Mouse (Mus musculus): ENCODE measurements around the gene Fgf8. TPM values are rescaled to one million over a fixed set of nuclear protein-coding genes. Genes with fewer than 3 reads are reported as not detected.

The Fgf8 gene
- polyA plus RNA-seq, 1 experiment from 2014 or later = 0.32 TPM

GRCm38 (mm10) chr19:45737208-45737845, 5.4 kb downstream of the Fgf8 start:
- H3K27me3 ChIP-seq (replicated peaks; ENCODE audit: control insufficient read depth, insufficient read depth, low read length) = peaks cover 97% of the 10 kb centered on the region
- H3K4me3 ChIP-seq (ENCODE audit: low read depth, low read length) = 0 out of 2 replicates have a peak overlapping the region, but pooled peaks have one; percentile 5
- H3K36me3 ChIP-seq (ENCODE audit: control insufficient read depth, insufficient read depth, low read length) = no peaks in the 10 kb centered on the region
- no peak overlapping the region for H3K9ac ChIP-seq (ENCODE audit: low read depth, low read length)
- H3K4me1 ChIP-seq (replicated peaks; ENCODE audit: control insufficient read depth, insufficient read depth, low read length) = peaks cover 14% of the 10 kb centered on the region
- H3K27ac ChIP-seq (ENCODE audit: low read depth, low read length) = no peak overlapping the region
- DNase-seq (ENCODE audit: low spot score) = no peak
- WGBS = 25% methylated on average over 23 of the region's 23 CpGs
- H3K9me3 ChIP-seq (ENCODE audit: control insufficient read depth, low read length) = no peaks in the 10 kb centered on the region
- peak; percentile 20; the same call in 1 of the 2 replicates for ATAC-seq (replicated peaks; ENCODE audit: low FRiP score)
- H3K4me2 ChIP-seq = peak overlapping the region; percentile 36

DNA sequence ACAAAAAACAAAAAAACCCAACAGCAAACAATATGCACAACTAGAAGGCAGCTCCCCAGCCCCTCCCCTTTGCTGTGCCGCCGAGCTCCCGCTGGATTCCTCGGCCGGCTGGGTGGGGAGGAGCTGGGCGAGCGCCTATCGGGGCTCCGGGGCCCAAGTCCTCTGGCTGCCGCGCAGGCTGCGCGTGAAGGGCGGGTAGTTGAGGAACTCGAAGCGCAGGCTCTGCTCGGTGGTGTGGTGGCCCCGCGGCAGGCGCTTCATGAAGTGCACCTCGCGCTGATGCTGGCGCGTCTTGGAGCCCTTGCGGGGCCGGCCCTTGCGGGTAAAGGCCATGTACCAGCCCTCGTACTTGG, 5.9 kb downstream of the Fgf8 start:
- Histone ChIP-seq H3K36me3 (ENCODE audit: control insufficient read depth, insufficient read depth, low read length) (no peaks in the 10 kb centered on the region), H3K4me3 (ENCODE audit: low read depth, low read length) (0 out of 2 replicates have a peak overlapping the region, but pooled peaks have one; percentile 5), H3K4me2 (peak overlapping the region; percentile 36), H3K27ac (ENCODE audit: low read depth, low read length) (no peak overlapping the region), H3K27me3 (replicated peaks; ENCODE audit: control insufficient read depth, insufficient read depth, low read length) (peaks cover 97% of the 10 kb centered on the region), H3K9ac (ENCODE audit: low read depth, low read length) (no peak overlapping the region), H3K4me1 (replicated peaks; ENCODE audit: control insufficient read depth, insufficient read depth, low read length) (peaks cover 14% of the 10 kb centered on the region), H3K9me3 (ENCODE audit: control insufficient read depth, low read length) (no peaks in the 10 kb centered on the region)
- under 1% methylated on average over 28 of the region's 28 CpGs for WGBS
- ATAC-seq (replicated peaks; ENCODE audit: low FRiP score) (peak; percentile 64), DNase-seq (ENCODE audit: low spot score) (peak; percentile 74)

- ATAC-seq (replicated peaks; ENCODE audit: low FRiP score) (no peak), DNase-seq (ENCODE audit: low spot score) (no peak)
- Histone ChIP-seq H3K4me1 (replicated peaks; ENCODE audit: control insufficient read depth, insufficient read depth, low read length) (peaks cover 9% of the 10 kb centered on the region; the same call in 1 of the 2 replicates), H3K27ac (ENCODE audit: low read depth, low read length) (no peak overlapping the region), H3K4me2 (no peak overlapping the region), H3K36me3 (ENCODE audit: control insufficient read depth, insufficient read depth, low read length) (no peaks in the 10 kb centered on the region), H3K9me3 (ENCODE audit: control insufficient read depth, low read length) (no peaks in the 10 kb centered on the region), H3K27me3 (replicated peaks; ENCODE audit: control insufficient read depth, insufficient read depth, low read length) (peaks cover 93% of the 10 kb centered on the region), H3K9ac (ENCODE audit: low read depth, low read length) (no peak overlapping the region), H3K4me3 (ENCODE audit: low read depth, low read length) (no peak overlapping the region)
- WGBS = 36% methylated on average over 1 of the region's 1 CpGs
Measured at GRCm38 (mm10) chr19:45736241-45736640, 6.5 kb downstream of the Fgf8 start.

- no peak overlapping the region for H3K4me3 ChIP-seq (ENCODE audit: low read depth, low read length)
- no peak overlapping the region for H3K9ac ChIP-seq (ENCODE audit: low read depth, low read length)
- no peak overlapping the region for H3K27ac ChIP-seq (ENCODE audit: low read depth, low read length)
- 51% methylated on average over 7 of the region's 7 CpGs for WGBS
- H3K4me1 ChIP-seq (replicated peaks; ENCODE audit: control insufficient read depth, insufficient read depth, low read length) = peaks cover 9% of the 10 kb centered on the region; the same call in 1 of the 2 replicates
- no peaks in the 10 kb centered on the region for H3K36me3 ChIP-seq (ENCODE audit: control insufficient read depth, insufficient read depth, low read length)
- H3K9me3 ChIP-seq (ENCODE audit: control insufficient read depth, low read length) = no peaks in the 10 kb centered on the region
- ATAC-seq (replicated peaks; ENCODE audit: low FRiP score) = no peak
- no peak overlapping the region for H3K4me2 ChIP-seq
- DNase-seq (ENCODE audit: low spot score) = no peak
- H3K27me3 ChIP-seq (replicated peaks; ENCODE audit: control insufficient read depth, insufficient read depth, low read length) = peaks cover 85% of the 10 kb centered on the region
Measured at GRCm38 (mm10) chr19:45734762-45735161, 8.0 kb downstream of the Fgf8 start.

DNA sequence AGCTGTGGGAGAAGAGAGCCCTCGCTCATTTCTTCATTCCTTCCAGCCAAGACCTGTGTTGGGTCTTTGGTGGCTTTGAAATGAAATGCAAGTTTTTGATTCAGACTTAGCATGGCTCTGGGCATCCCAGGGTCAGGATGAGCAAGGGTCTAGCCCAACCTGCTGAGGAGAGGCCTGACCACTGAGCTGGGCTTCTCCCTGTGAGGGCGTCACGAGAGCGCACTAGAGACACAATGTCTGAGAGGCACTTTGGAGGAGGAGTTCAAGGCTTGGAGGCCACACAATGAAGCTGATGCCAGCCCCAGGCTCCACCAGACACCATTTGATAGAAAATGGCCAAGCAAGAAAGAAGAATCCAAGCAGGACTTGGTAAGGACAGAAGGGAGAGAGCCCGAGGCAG, 8.5 kb downstream of the Fgf8 start:
- no peak overlapping the region for H3K4me3 ChIP-seq (ENCODE audit: low read depth, low read length)
- WGBS = 58% methylated on average over 5 of the region's 5 CpGs
- no peak overlapping the region for H3K9ac ChIP-seq (ENCODE audit: low read depth, low read length)
- peaks cover 80% of the 10 kb centered on the region for H3K27me3 ChIP-seq (replicated peaks; ENCODE audit: control insufficient read depth, insufficient read depth, low read length)
- no peak for ATAC-seq (replicated peaks; ENCODE audit: low FRiP score)
- H3K9me3 ChIP-seq (ENCODE audit: control insufficient read depth, low read length) = no peaks in the 10 kb centered on the region
- H3K4me2 ChIP-seq = no peak overlapping the region
- H3K4me1 ChIP-seq (replicated peaks; ENCODE audit: control insufficient read depth, insufficient read depth, low read length) = peaks cover 9% of the 10 kb centered on the region; the same call in 1 of the 2 replicates
- no peak overlapping the region for H3K27ac ChIP-seq (ENCODE audit: low read depth, low read length)
- DNase-seq (ENCODE audit: low spot score) = no peak
- H3K36me3 ChIP-seq (ENCODE audit: control insufficient read depth, insufficient read depth, low read length) = no peaks in the 10 kb centered on the region

DNA sequence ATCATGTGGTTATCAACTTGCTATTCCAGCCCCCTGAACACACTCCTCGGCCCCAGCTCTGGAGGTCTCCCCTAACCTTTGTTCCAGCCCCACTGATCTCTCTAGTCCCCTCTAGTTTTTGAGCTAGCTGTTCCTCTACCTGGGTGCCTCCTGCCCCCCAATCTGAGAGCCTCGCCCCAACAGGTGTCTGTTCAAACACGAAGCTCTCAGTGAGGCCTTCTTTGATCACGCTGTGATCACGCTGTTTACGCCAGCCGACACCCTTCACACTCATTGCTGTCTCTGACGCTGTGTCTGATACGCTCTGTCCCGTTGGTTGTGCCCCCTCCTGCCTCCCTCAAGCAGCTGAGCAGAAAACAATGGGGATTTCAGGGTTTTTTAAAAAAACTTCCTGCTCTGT, 9.2 kb downstream of the Fgf8 start:
- ATAC-seq (replicated peaks; ENCODE audit: low FRiP score) = no peak
- peaks cover 9% of the 10 kb centered on the region; the same call in 1 of the 2 replicates for H3K4me1 ChIP-seq (replicated peaks; ENCODE audit: control insufficient read depth, insufficient read depth, low read length)
- H3K4me2 ChIP-seq = no peak overlapping the region
- peaks cover 76% of the 10 kb centered on the region for H3K27me3 ChIP-seq (replicated peaks; ENCODE audit: control insufficient read depth, insufficient read depth, low read length)
- H3K9me3 ChIP-seq (ENCODE audit: control insufficient read depth, low read length) = no peaks in the 10 kb centered on the region
- no peak overlapping the region for H3K27ac ChIP-seq (ENCODE audit: low read depth, low read length)
- H3K36me3 ChIP-seq (ENCODE audit: control insufficient read depth, insufficient read depth, low read length) = no peaks in the 10 kb centered on the region
- no peak overlapping the region for H3K9ac ChIP-seq (ENCODE audit: low read depth, low read length)
- no peak overlapping the region for H3K4me3 ChIP-seq (ENCODE audit: low read depth, low read length)
- 17% methylated on average over 10 of the region's 10 CpGs for WGBS
- DNase-seq (ENCODE audit: low spot score) = no peak

GRCm38 (mm10) chr19:45731658-45732057, 11.1 kb downstream of the Fgf8 start:
- WGBS = 73% methylated on average over 7 of the region's 7 CpGs
- Histone ChIP-seq H3K27ac (ENCODE audit: low read depth, low read length) (no peak overlapping the region), H3K4me3 (ENCODE audit: low read depth, low read length) (no peak overlapping the region), H3K9me3 (ENCODE audit: control insufficient read depth, low read length) (no peaks in the 10 kb centered on the region), H3K4me2 (no peak overlapping the region), H3K4me1 (replicated peaks; ENCODE audit: control insufficient read depth, insufficient read depth, low read length) (no peaks in the 10 kb centered on the region), H3K27me3 (replicated peaks; ENCODE audit: control insufficient read depth, insufficient read depth, low read length) (peaks cover 65% of the 10 kb centered on the region), H3K9ac (ENCODE audit: low read depth, low read length) (no peak overlapping the region), H3K36me3 (ENCODE audit: control insufficient read depth, insufficient read depth, low read length) (no peaks in the 10 kb centered on the region)
- DNase-seq (ENCODE audit: low spot score) (no peak), ATAC-seq (replicated peaks; ENCODE audit: low FRiP score) (no peak)

GRCm38 (mm10) chr19:45730042-45730441, 12.7 kb downstream of the Fgf8 start:
- DNase-seq (ENCODE audit: low spot score) (no peak), ATAC-seq (replicated peaks; ENCODE audit: low FRiP score) (no peak)
- H3K4me1 ChIP-seq (replicated peaks; ENCODE audit: control insufficient read depth, insufficient read depth, low read length) = no peaks in the 10 kb centered on the region
- 72% methylated on average over 8 of the region's 8 CpGs for WGBS
- H3K9ac ChIP-seq (ENCODE audit: low read depth, low read length) = no peak overlapping the region
- H3K4me3 ChIP-seq (ENCODE audit: low read depth, low read length) = no peak overlapping the region
- H3K4me2 ChIP-seq = no peak overlapping the region
- H3K27ac ChIP-seq (ENCODE audit: low read depth, low read length) = no peak overlapping the region
- H3K36me3 ChIP-seq (ENCODE audit: control insufficient read depth, insufficient read depth, low read length) = no peaks in the 10 kb centered on the region
- peaks cover 54% of the 10 kb centered on the region for H3K27me3 ChIP-seq (replicated peaks; ENCODE audit: control insufficient read depth, insufficient read depth, low read length)
- H3K9me3 ChIP-seq (ENCODE audit: control insufficient read depth, low read length) = no peaks in the 10 kb centered on the region

GRCm38 (mm10) chr19:45727231-45727630, 15.5 kb downstream of the Fgf8 start:
- Histone ChIP-seq H3K4me1 (replicated peaks; ENCODE audit: control insufficient read depth, insufficient read depth, low read length) (no peaks in the 10 kb centered on the region), H3K4me2 (no peak overlapping the region), H3K9me3 (ENCODE audit: control insufficient read depth, low read length) (no peaks in the 10 kb centered on the region), H3K27ac (ENCODE audit: low read depth, low read length) (no peak overlapping the region), H3K4me3 (ENCODE audit: low read depth, low read length) (no peak overlapping the region), H3K27me3 (replicated peaks; ENCODE audit: control insufficient read depth, insufficient read depth, low read length) (peaks cover 27% of the 10 kb centered on the region), H3K36me3 (ENCODE audit: control insufficient read depth, insufficient read depth, low read length) (no peaks in the 10 kb centered on the region), H3K9ac (ENCODE audit: low read depth, low read length) (no peak overlapping the region)
- no peak for ATAC-seq (replicated peaks; ENCODE audit: low FRiP score)
- 61% methylated on average over 10 of the region's 10 CpGs for WGBS
- no peak for DNase-seq (ENCODE audit: low spot score)

Measured in liver, embryonic 11.5 days (tissue).